Mouse (Mus musculus) limb, embryonic 13.5 days (tissue): ENCODE measurements around the gene Mapkapk5. TPM values are rescaled to one million over a fixed set of nuclear protein-coding genes. Genes with fewer than 3 reads are reported as not detected.

Experiments
- ATAC-seq: fragments of 200-750 bp; cut with Nextera tagmentation; 2 replicates; pipeline ENCODE4 v1.8.0; 2017; ENCODE audit warnings: low read depth, moderate number of reproducible peaks, moderate TSS enrichment; ENCODE audit not compliant: low FRiP score
- H3K27ac ChIP-seq: fragments of 300-500 bp; sonication (generic); 2 replicates; pipeline ENCODE4 v1.5.1; 2015; ENCODE audit warnings: inconsistent platforms, mild to moderate bottlenecking, moderate library complexity
- H3K27me3 ChIP-seq: fragments of 300-500 bp; sonication (generic); 2 replicates; pipeline ENCODE4 v1.6.1; 2015; ENCODE audit warnings: mild to moderate bottlenecking, inconsistent platforms
- H3K36me3 ChIP-seq: fragments of 300-500 bp; sonication (generic); 2 replicates; pipeline ENCODE4 v1.6.1; 2015; ENCODE audit warnings: inconsistent platforms, mild to moderate bottlenecking, moderate library complexity
- H3K4me1 ChIP-seq: fragments of 300-500 bp; sonication (generic); 2 replicates; pipeline ENCODE4 v1.6.1; 2015; ENCODE audit warnings: inconsistent platforms
- H3K4me2 ChIP-seq: fragments of 300-500 bp; sonication (generic); replicated peaks from 2 replicates; pipeline ENCODE4 v1.6.1; 2015; ENCODE audit warnings: inconsistent platforms, mild to moderate bottlenecking, moderate library complexity
- H3K4me3 ChIP-seq: fragments of 300-500 bp; sonication (generic); 2 replicates; pipeline ENCODE4 v1.5.1; 2015; ENCODE audit warnings: moderate library complexity, mild to moderate bottlenecking, inconsistent platforms
- H3K9ac ChIP-seq: fragments of 300-500 bp; sonication (generic); 2 replicates; pipeline ENCODE4 v1.6.1; 2015; ENCODE audit warnings: mild to moderate bottlenecking, inconsistent platforms
- H3K9me3 ChIP-seq: fragments of 300-500 bp; sonication (generic); 2 replicates; pipeline ENCODE4 v1.6.1; 2016; ENCODE audit warnings: inconsistent platforms
- whole genome bisulfite sequencing: fragments of 180-500 bp; shearing (Covaris S2); methylation state at CpG from one replicate; pipeline ENCODE4 v1.1.7; 2015; 5-methylcytosine and 5-hydroxymethylcytosine counted together
- polyA plus RNA-seq: library from polyadenylated mRNA; unstranded; fragments of >200 nt; fragmentation: Nextera tagmentation; extraction: Ambion mirVana; gene quantifications from 2 replicates; pipeline ENCODE4 v1.2.1, GENCODE M21; 2015

Mapkapk5 gene
- polyA plus RNA-seq, 1 experiment from 2014 or later: 60.5 TPM

DNA sequence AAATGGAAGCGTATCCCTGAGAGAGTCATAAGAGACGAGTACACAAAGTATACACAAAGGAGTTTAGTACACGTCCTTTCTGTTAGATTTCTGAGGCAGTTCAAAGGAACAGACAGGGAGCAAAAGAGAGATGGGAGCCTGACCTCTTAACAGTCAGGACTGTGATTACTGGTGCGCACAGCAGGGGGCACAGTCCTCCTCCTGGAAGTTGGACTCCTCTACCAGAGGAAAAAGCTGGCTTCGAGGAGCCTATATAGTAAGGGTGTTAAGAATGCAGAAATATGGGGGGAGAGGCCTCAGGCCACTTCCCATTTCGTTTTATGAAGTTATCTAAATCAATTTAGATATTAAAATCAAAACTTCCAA, 808 bp upstream of the Mapkapk5 start:
- peak overlapping the region; percentile 87 for H3K4me2 ChIP-seq
- H3K4me3 ChIP-seq: peak overlapping the region; percentile 85
- peak overlapping the region; percentile 98 for H3K9ac ChIP-seq
- peak overlapping the region; percentile 94; the same call in 1 of the 2 replicates for H3K27ac ChIP-seq
- H3K4me1 ChIP-seq: peaks cover 20% of the 10 kb centered on the region
- no peaks in the 10 kb centered on the region for H3K36me3 ChIP-seq
- 0 out of 2 replicates have a peak, but pooled peaks cover 5% of the 10 kb centered on the region for H3K9me3 ChIP-seq
- H3K27me3 ChIP-seq: no peaks in the 10 kb centered on the region
- 35% methylated on average over 6 of the region's 6 CpGs for WGBS
- ATAC-seq: no peak

- WGBS: 1% methylated on average over 81 of the region's 97 CpGs
- peak within 1 kb of the TSS; percentile 94 for H3K27ac ChIP-seq
- H3K9me3 ChIP-seq: no peaks in the 10 kb centered on the region
- H3K4me3 ChIP-seq: peak within 1 kb of the TSS; percentile 85
- H3K36me3 ChIP-seq: no peaks in the 10 kb centered on the region
- peaks cover 20% of the 10 kb centered on the region for H3K4me1 ChIP-seq
- H3K4me2 ChIP-seq: peak within 1 kb of the TSS; percentile 87
- no peaks in the 10 kb centered on the region for H3K27me3 ChIP-seq
- ATAC-seq: peak; percentile 70
- H3K9ac ChIP-seq: peak within 1 kb of the TSS; percentile 98
These were observed 554 bp downstream of the Mapkapk5 start, which contains the start of the genes Adam1a and Gm42878 for GRCm38 (mm10) chr5:121544910-121545792. Gene Adam1a, minus strand, starts transcription at chr5:121545482. Gene Gm42878, minus strand, starts transcription at chr5:121545482.

GRCm38 (mm10) chr5:121543370-121543769, 2.3 kb downstream of the Mapkapk5 start:
- Histone ChIP-seq H3K9ac (no peak overlapping the region), H3K27me3 (no peaks in the 10 kb centered on the region), H3K4me2 (no peak overlapping the region), H3K9me3 (no peaks in the 10 kb centered on the region), H3K27ac (no peak overlapping the region), H3K36me3 (peaks cover 8% of the 10 kb centered on the region), H3K4me1 (peaks cover 20% of the 10 kb centered on the region), H3K4me3 (no peak overlapping the region)
- no peak for ATAC-seq
- WGBS: 78% methylated on average over 3 of the region's 3 CpGs

GRCm38 (mm10) chr5:121541235-121541634, 4.5 kb downstream of the Mapkapk5 start:
- Histone ChIP-seq H3K9ac (no peak overlapping the region), H3K27ac (no peak overlapping the region), H3K4me1 (peaks cover 13% of the 10 kb centered on the region), H3K27me3 (no peaks in the 10 kb centered on the region), H3K4me2 (no peak overlapping the region), H3K9me3 (no peaks in the 10 kb centered on the region), H3K36me3 (peaks cover 27% of the 10 kb centered on the region), H3K4me3 (no peak overlapping the region)
- 88% methylated on average over 7 of the region's 7 CpGs for WGBS
- ATAC-seq: no peak

GRCm38 (mm10) chr5:121540066-121540465, 5.6 kb downstream of the Mapkapk5 start:
- Histone ChIP-seq H3K4me2 (no peak overlapping the region), H3K27me3 (no peaks in the 10 kb centered on the region)
- WGBS: 97% methylated on average over 5 of the region's 5 CpGs

DNA sequence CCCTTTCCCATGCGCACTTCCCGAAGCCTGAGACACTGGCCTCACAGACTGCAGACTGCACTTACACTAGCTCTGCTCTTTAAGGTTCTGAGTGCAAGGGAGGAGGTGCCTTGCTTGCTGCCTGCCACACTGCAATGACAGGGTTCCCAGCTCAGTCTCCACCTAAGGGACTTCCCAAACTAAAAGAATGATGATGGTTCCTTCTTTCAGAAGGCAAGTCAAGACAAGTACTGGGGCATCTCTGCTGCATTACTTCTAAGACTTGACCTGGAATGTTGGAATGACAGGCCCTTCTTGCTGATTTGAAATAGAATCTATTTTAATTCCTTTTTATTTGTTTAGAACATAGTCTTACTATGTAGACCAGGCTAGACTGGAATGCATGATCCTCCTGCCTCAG, 8.1 kb downstream of the Mapkapk5 start:
- Histone ChIP-seq H3K4me2 (no peak overlapping the region), H3K4me3 (no peak overlapping the region), H3K9me3 (no peaks in the 10 kb centered on the region), H3K27ac (no peak overlapping the region), H3K27me3 (no peaks in the 10 kb centered on the region), H3K9ac (no peak overlapping the region), H3K4me1 (no peaks in the 10 kb centered on the region), H3K36me3 (peaks cover 62% of the 10 kb centered on the region)
- ATAC-seq: no peak
- 86% methylated on average over 2 of the region's 2 CpGs for WGBS

More at GRCm38 (mm10) chr5:121540066-121540465, 5.6 kb downstream of the Mapkapk5 start:
- H3K9ac ChIP-seq: no peak overlapping the region
- no peak overlapping the region for H3K27ac ChIP-seq
- H3K9me3 ChIP-seq: no peaks in the 10 kb centered on the region
- peaks cover 38% of the 10 kb centered on the region for H3K36me3 ChIP-seq
- ATAC-seq: no peak
- peaks cover 13% of the 10 kb centered on the region for H3K4me1 ChIP-seq
- H3K4me3 ChIP-seq: no peak overlapping the region

DNA sequence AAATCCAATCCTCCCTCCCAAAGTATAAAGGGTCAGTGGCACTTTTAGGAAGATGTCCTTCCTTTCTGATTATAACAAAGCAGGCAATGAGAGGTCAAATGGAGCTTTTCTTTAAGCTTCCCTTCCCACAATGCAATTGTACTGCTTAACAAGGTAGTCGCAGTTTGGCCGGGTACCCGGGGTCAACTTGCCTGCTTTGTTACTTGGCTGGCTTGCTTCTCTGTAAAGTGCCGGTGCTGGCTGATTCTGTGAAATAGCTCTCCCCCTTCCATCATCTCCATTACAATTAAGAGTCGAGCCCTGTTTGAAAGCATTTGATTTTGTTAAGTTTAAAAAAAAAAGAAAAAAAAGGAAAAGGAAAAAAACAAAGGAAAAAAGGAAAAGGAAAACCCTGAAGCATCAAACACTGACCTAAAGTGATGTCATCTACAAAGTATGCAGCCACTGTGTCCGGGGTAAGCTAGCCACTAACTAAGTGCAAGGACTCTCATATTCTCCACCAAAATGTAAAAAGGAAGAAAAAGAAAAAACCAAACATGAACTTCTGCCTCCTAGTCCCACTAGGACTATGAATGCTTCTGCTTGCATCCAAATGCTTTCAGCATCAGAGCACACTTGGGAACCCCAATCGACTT, 8.7 kb downstream of the Mapkapk5 start:
- no peak overlapping the region for H3K9ac ChIP-seq
- no peak for ATAC-seq
- peaks cover 67% of the 10 kb centered on the region for H3K36me3 ChIP-seq
- no peak overlapping the region for H3K27ac ChIP-seq
- no peaks in the 10 kb centered on the region for H3K9me3 ChIP-seq
- no peaks in the 10 kb centered on the region for H3K4me1 ChIP-seq
- WGBS: 80% methylated on average over 7 of the region's 7 CpGs
- H3K4me2 ChIP-seq: no peak overlapping the region
- no peak overlapping the region for H3K4me3 ChIP-seq
- no peaks in the 10 kb centered on the region for H3K27me3 ChIP-seq

- H3K4me1 ChIP-seq: no peaks in the 10 kb centered on the region
- 95% methylated on average over 3 of the region's 3 CpGs for WGBS
- peaks cover 84% of the 10 kb centered on the region for H3K36me3 ChIP-seq
These were observed 10.6 kb downstream of the Mapkapk5 start for GRCm38 (mm10) chr5:121535116-121535515.

GRCm38 (mm10) chr5:121534521-121534920, 11.2 kb downstream of the Mapkapk5 start:
- Histone ChIP-seq H3K9ac (no peak overlapping the region), H3K27me3 (no peaks in the 10 kb centered on the region), H3K4me2 (no peak overlapping the region), H3K4me1 (no peaks in the 10 kb centered on the region), H3K9me3 (no peaks in the 10 kb centered on the region), H3K36me3 (peaks cover 89% of the 10 kb centered on the region), H3K27ac (no peak overlapping the region), H3K4me3 (no peak overlapping the region)
- ATAC-seq: no peak
- 95% methylated on average over 5 of the region's 5 CpGs for WGBS

More at GRCm38 (mm10) chr5:121535116-121535515, 10.6 kb downstream of the Mapkapk5 start:
- no peak overlapping the region for H3K4me3 ChIP-seq
- no peak overlapping the region for H3K4me2 ChIP-seq
- H3K9ac ChIP-seq: no peak overlapping the region
- no peaks in the 10 kb centered on the region for H3K9me3 ChIP-seq
- no peak for ATAC-seq
- H3K27me3 ChIP-seq: no peaks in the 10 kb centered on the region
- H3K27ac ChIP-seq: no peak overlapping the region

DNA sequence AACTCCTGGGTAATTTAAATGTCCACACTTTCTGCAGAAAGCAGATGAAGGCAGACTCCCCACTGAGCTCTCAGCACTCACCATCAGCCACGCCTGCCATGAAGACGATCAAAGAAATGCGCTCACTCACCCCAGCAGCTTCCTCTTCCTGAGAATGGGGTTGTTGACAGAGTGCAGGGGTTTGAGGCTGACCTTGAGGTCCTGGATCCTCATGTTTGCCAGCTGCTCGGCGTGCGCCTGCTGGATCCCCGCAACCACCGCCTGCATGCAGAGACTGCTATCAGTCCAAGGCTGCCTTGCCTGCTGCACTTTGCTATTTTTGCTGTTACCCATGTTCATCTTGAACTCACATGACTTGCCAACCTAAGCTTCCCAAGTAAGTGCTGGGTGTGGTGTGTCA, 18.7 kb downstream of the Mapkapk5 start:
- H3K36me3 ChIP-seq: peaks cover 80% of the 10 kb centered on the region
- ATAC-seq: no peak
- no peak overlapping the region for H3K9ac ChIP-seq
- no peak overlapping the region for H3K4me3 ChIP-seq
- no peaks in the 10 kb centered on the region for H3K4me1 ChIP-seq
- no peak overlapping the region for H3K4me2 ChIP-seq
- no peaks in the 10 kb centered on the region for H3K27me3 ChIP-seq
- H3K27ac ChIP-seq: no peak overlapping the region
- H3K9me3 ChIP-seq: no peaks in the 10 kb centered on the region
- WGBS: 88% methylated on average over 8 of the region's 8 CpGs

GRCm38 (mm10) chr5:121526526-121526925, 19.2 kb downstream of the Mapkapk5 start:
- no peaks in the 10 kb centered on the region for H3K9me3 ChIP-seq
- H3K27me3 ChIP-seq: no peaks in the 10 kb centered on the region
- H3K27ac ChIP-seq: no peak overlapping the region
- 87% methylated on average over 7 of the region's 7 CpGs for WGBS
- H3K9ac ChIP-seq: no peak overlapping the region
- no peak for ATAC-seq
- no peak overlapping the region for H3K4me2 ChIP-seq
- H3K4me1 ChIP-seq: no peaks in the 10 kb centered on the region
- no peak overlapping the region for H3K4me3 ChIP-seq
- H3K36me3 ChIP-seq: peaks cover 81% of the 10 kb centered on the region

- H3K27me3 ChIP-seq: no peaks in the 10 kb centered on the region
- no peak overlapping the region for H3K4me3 ChIP-seq
- H3K4me2 ChIP-seq: no peak overlapping the region
- H3K36me3 ChIP-seq: peaks cover 81% of the 10 kb centered on the region
- ATAC-seq: no peak
- H3K9me3 ChIP-seq: no peaks in the 10 kb centered on the region
- no peaks in the 10 kb centered on the region for H3K4me1 ChIP-seq
- WGBS: 83% methylated on average over 14 of the region's 14 CpGs
- H3K9ac ChIP-seq: no peak overlapping the region
- H3K27ac ChIP-seq: no peak overlapping the region
These were observed 19.8 kb downstream of the Mapkapk5 start for GRCm38 (mm10) chr5:121525774-121526450.
